ENCODE assay signal across 10 mouse cellular contexts in genomic region chr15:25428551-25428950, GRCm38 (mm10). TPM values are rescaled to one million over a fixed set of nuclear protein-coding genes. Genes with fewer than 3 reads are reported as not detected.
DNase-seq lines count a peak whose midpoint lies in the region; ATAC-seq and TF ChIP-seq lines count a peak whose summit lies in the region.
"Had no signal": no experiment of that assay in that cellular context is flagged by ENCODE, and none has a peak within 500 bp of the region (broad histone marks: within the 10 kb centered on the region; RNA-seq: fewer than 3 reads in every experiment).

No protein-coding gene starts in this region.

- no peaks in the 10 kb centered on the region for H3K4me1 ChIP-seq in embryonic facial prominence, embryonic 11.5 days (ENCODE audit: control insufficient read depth, insufficient read depth, low read length)
- H3K4me1 ChIP-seq in embryonic facial prominence, embryonic 10.5 days = peaks cover 11% of the 10 kb centered on the region
- no peaks in the 10 kb centered on the region for H3K4me1 ChIP-seq in liver, embryonic 14.5 days (replicated peaks; ENCODE audit: control insufficient read depth in 2 of 2, insufficient read depth in 2 of 2, low read length in 1 of 2)
- no peaks in the 10 kb centered on the region for H3K4me1 ChIP-seq in liver, embryonic 12.5 days
- H3K4me1 ChIP-seq in midbrain, embryonic 14.5 days (ENCODE audit: control insufficient read depth, insufficient read depth, low read length) = no peaks in the 10 kb centered on the region
- H3K4me1 ChIP-seq: heart, embryonic 15.5 days had no signal

- TF ChIP-seq CTCF in liver, embryonic 14.5 days (IDR thresholded peaks at IDR 0.05; ENCODE audit: low read depth) = peak; percentile 30; the same call in 1 of the 2 replicates

- TF ChIP-seq EP300 in liver, embryonic 14.5 days (IDR thresholded peaks at IDR 0.05; ENCODE audit: low read depth) = no peak

- H3K9ac ChIP-seq in embryonic facial prominence, embryonic 11.5 days (replicated peaks; ENCODE audit: low read length) = no peak overlapping the region
- no peak overlapping the region for H3K9ac ChIP-seq in liver, embryonic 14.5 days (replicated peaks)
- H3K9ac ChIP-seq in liver, embryonic 12.5 days = no peak overlapping the region
- no peak overlapping the region for H3K9ac ChIP-seq in midbrain, embryonic 14.5 days (replicated peaks; ENCODE audit: low read length)
- H3K9ac ChIP-seq: heart, embryonic 15.5 days had no signal

- 48% methylated on average over 7 of the region's 7 CpGs for WGBS in embryonic facial prominence, embryonic 11.5 days
- WGBS in embryonic facial prominence, embryonic 10.5 days = 54% methylated on average over 7 of the region's 7 CpGs
- WGBS in liver, embryonic 14.5 days (ENCODE audit: insufficient replicate concordance) = 36% methylated on average over 7 of the region's 7 CpGs
- 36% methylated on average over 7 of the region's 7 CpGs for WGBS in liver, embryonic 12.5 days (ENCODE audit: insufficient replicate concordance)
- 49% methylated on average over 7 of the region's 7 CpGs for WGBS in midbrain, embryonic 14.5 days

- no peaks in the 10 kb centered on the region for H3K36me3 ChIP-seq in embryonic facial prominence, embryonic 11.5 days (replicated peaks; ENCODE audit: control insufficient read depth, insufficient read depth, low read depth, low read length)
- no peaks in the 10 kb centered on the region for H3K36me3 ChIP-seq in embryonic facial prominence, embryonic 10.5 days (replicated peaks)
- H3K36me3 ChIP-seq in liver, embryonic 14.5 days (replicated peaks; ENCODE audit: control insufficient read depth, insufficient read depth, low read depth) = no peaks in the 10 kb centered on the region
- no peaks in the 10 kb centered on the region for H3K36me3 ChIP-seq in liver, embryonic 12.5 days
- no peaks in the 10 kb centered on the region for H3K36me3 ChIP-seq in midbrain, embryonic 14.5 days (ENCODE audit: control insufficient read depth, insufficient read depth, low read length)
- H3K36me3 ChIP-seq: heart, embryonic 15.5 days had no signal

- DNase-seq in embryonic facial prominence, embryonic 11.5 days (ENCODE audit: low spot score) = peak; percentile 63
- no peak for DNase-seq in embryonic facial prominence, embryonic 10.5 days (ENCODE audit: low spot score)
- no peak for DNase-seq in liver, embryonic 14.5 days (ENCODE audit: low read depth in 3 of 3, low spot score in 3 of 3)
- peak; percentile 61 to 67 for DNase-seq in cerebellum, postnatal 14 days
- peak; percentile 79 for DNase-seq in midbrain, embryonic 14.5 days
- DNase-seq in spleen, postnatal 36 days (ENCODE audit: low spot score in 2 of 2) = no peak
- no peak for DNase-seq in c-Kit-positive CD71-positive TER-119-positive erythroid progenitor cells, embryonic 14.5 days (ENCODE audit: low spot score)

- no peak overlapping the region for H3K4me2 ChIP-seq in embryonic facial prominence, embryonic 11.5 days (ENCODE audit: low read depth, low read length)
- no peak overlapping the region for H3K4me2 ChIP-seq in liver, embryonic 14.5 days (ENCODE audit: low read depth)
- no peak overlapping the region for H3K4me2 ChIP-seq in liver, embryonic 12.5 days
- H3K4me2 ChIP-seq in midbrain, embryonic 14.5 days (ENCODE audit: low read length) = no peak overlapping the region
- H3K4me2 ChIP-seq: heart, embryonic 15.5 days had no signal

- H3K4me3 ChIP-seq in embryonic facial prominence, embryonic 11.5 days (ENCODE audit: low read depth, low read length) = no peak overlapping the region
- no peak overlapping the region for H3K4me3 ChIP-seq in embryonic facial prominence, embryonic 10.5 days
- H3K4me3 ChIP-seq in liver, embryonic 14.5 days (ENCODE audit: insufficient read depth in 1 of 2, low read depth in 2 of 2, low read length in 2 of 2) = no peak overlapping the region
- no peak overlapping the region for H3K4me3 ChIP-seq in liver, embryonic 12.5 days
- H3K4me3 ChIP-seq in midbrain, embryonic 14.5 days (replicated peaks; ENCODE audit: low read depth, low read length) = no peak overlapping the region
- H3K4me3 ChIP-seq: heart, embryonic 15.5 days; megakaryocyte, embryonic 14.5 days had no signal

- ATAC-seq in embryonic facial prominence, embryonic 11.5 days (replicated peaks; ENCODE audit: insufficient number of reproducible peaks, low FRiP score, low TSS enrichment, low read depth) = no peak
- no peak for ATAC-seq in liver, embryonic 14.5 days (ENCODE audit: insufficient read depth)
- no peak for ATAC-seq in liver, embryonic 12.5 days
- no peak for ATAC-seq in midbrain, embryonic 14.5 days (ENCODE audit: low FRiP score, low TSS enrichment)

- H3K27ac ChIP-seq in embryonic facial prominence, embryonic 11.5 days (replicated peaks; ENCODE audit: low read depth, low read length) = no peak overlapping the region
- no peak overlapping the region for H3K27ac ChIP-seq in embryonic facial prominence, embryonic 10.5 days (replicated peaks)
- H3K27ac ChIP-seq in liver, embryonic 14.5 days = no peak overlapping the region
- no peak overlapping the region for H3K27ac ChIP-seq in liver, embryonic 12.5 days
- H3K27ac ChIP-seq in midbrain, embryonic 14.5 days (replicated peaks; ENCODE audit: low read depth, low read length) = no peak overlapping the region
- H3K27ac ChIP-seq: heart, embryonic 15.5 days had no signal

- H3K9me3 ChIP-seq in embryonic facial prominence, embryonic 11.5 days (replicated peaks; ENCODE audit: control insufficient read depth, low read length) = no peaks in the 10 kb centered on the region
- no peaks in the 10 kb centered on the region for H3K9me3 ChIP-seq in embryonic facial prominence, embryonic 10.5 days
- H3K9me3 ChIP-seq in liver, embryonic 14.5 days (ENCODE audit: control insufficient read depth, low read length) = no peaks in the 10 kb centered on the region
- H3K9me3 ChIP-seq in liver, embryonic 12.5 days (replicated peaks) = no peaks in the 10 kb centered on the region
- H3K9me3 ChIP-seq in midbrain, embryonic 14.5 days (ENCODE audit: control insufficient read depth, low read length) = no peaks in the 10 kb centered on the region
- H3K9me3 ChIP-seq: heart, embryonic 15.5 days; megakaryocyte, embryonic 14.5 days had no signal

- H3K27me3 ChIP-seq in embryonic facial prominence, embryonic 11.5 days (ENCODE audit: control insufficient read depth, insufficient read depth, low read length) = no peaks in the 10 kb centered on the region
- no peaks in the 10 kb centered on the region for H3K27me3 ChIP-seq in embryonic facial prominence, embryonic 10.5 days (replicated peaks; ENCODE audit: low read depth, poor library complexity, severe bottlenecking)
- no peaks in the 10 kb centered on the region for H3K27me3 ChIP-seq in liver, embryonic 14.5 days (ENCODE audit: control insufficient read depth, insufficient read depth, low read length)
- no peaks in the 10 kb centered on the region for H3K27me3 ChIP-seq in liver, embryonic 12.5 days (replicated peaks)
- no peaks in the 10 kb centered on the region for H3K27me3 ChIP-seq in midbrain, embryonic 14.5 days (ENCODE audit: control insufficient read depth, insufficient read depth, low read length)
- H3K27me3 ChIP-seq: heart, embryonic 15.5 days; megakaryocyte, embryonic 14.5 days had no signal

RNA-seq across cellular contexts. Expression of gene Basp1, which starts 15.0 kb away (rescaled TPM):
- 113 and 141 TPM in 2 replicates for polyA plus RNA-seq in embryonic facial prominence, embryonic 11.5 days (2014; fragmentation: Nextera tagmentation; extraction: Ambion mirVana)
- 48.4 and 50.7 TPM in 2 replicates for polyA plus RNA-seq in embryonic facial prominence, embryonic 10.5 days (2016; fragmentation: Nextera tagmentation; extraction: Ambion mirVana)
- 2.7 and 3.8 TPM in 2 replicates for polyA plus RNA-seq in liver, embryonic 14.5 days (2012; rRNA removed)
- 1.6 and 1.7 TPM in 2 replicates for polyA plus RNA-seq in liver, embryonic 14.5 days (2014; fragmentation: Nextera tagmentation; extraction: Ambion mirVana)
- 9.6 and 10.8 TPM in 2 replicates for polyA plus RNA-seq in liver, embryonic 12.5 days (2016; fragmentation: Nextera tagmentation; extraction: Ambion mirVana)
- polyA plus RNA-seq in midbrain, embryonic 14.5 days (2014; fragmentation: Nextera tagmentation; extraction: Ambion mirVana) = 227 and 382 TPM in 2 replicates

Comparison
In these comparisons a context has a peak if more than half of its experiments do, and no peak if none do; other contexts are left out.
1. DNase-seq: peak in embryonic facial prominence, embryonic 11.5 days (single experiment), cerebellum, postnatal 14 days (2 of 2) and midbrain, embryonic 14.5 days (single experiment); none in embryonic facial prominence, embryonic 10.5 days (single experiment), liver, embryonic 14.5 days (0 of 3), spleen, postnatal 36 days (0 of 2) and c-Kit-positive CD71-positive TER-119-positive erythroid progenitor cells, embryonic 14.5 days (single experiment).